Mouse (Mus musculus): Measurements from ENCODE around the gene Gm13278.
A peak's percentile ranks its signal among the peaks of the same experiment; 100 is the strongest.
"Not testable (repeated sequence)": the region's sequence is repeated elsewhere in the genome, so short reads cannot be mapped to it uniquely, and the experiment has no call there.

The Gm13278 gene

GRCm38 (mm10) chr4:88793936-88794675 is 2.8 kb downstream of the Gm13278 start, which contains the start of gene Gm13275:
Gene Gm13275 (plus strand): TSS chr4:88794487.
- DNase-seq (ENCODE audit: low spot score in 2 of 2) = peak; percentile 88 to 90

GRCm38 (mm10) chr4:88797097-88797496 is 5.7 kb downstream of the Gm13278 start, which contains the start of gene Gm13279:
Gene Gm13279 (plus strand): TSS chr4:88797397.
- not testable (repeated sequence) for DNase-seq (ENCODE audit: low spot score in 2 of 2)

GRCm38 (mm10) chr4:88799365-88799764 is 8.0 kb downstream of the Gm13278 start, which contains the start of gene Gm13285:
Gene Gm13285 (plus strand): TSS chr4:88799665.
- not testable (repeated sequence) for DNase-seq (ENCODE audit: low spot score in 2 of 2)

- not testable (repeated sequence) for DNase-seq (ENCODE audit: low spot score in 2 of 2)
Observed at GRCm38 (mm10) chr4:88802954-88803353, 11.6 kb downstream of the Gm13278 start, which contains the start of gene Gm13287. Gene Gm13287 (plus strand): TSS chr4:88803254.

- DNase-seq (ENCODE audit: low spot score in 2 of 2) = not testable (repeated sequence)
Observed at GRCm38 (mm10) chr4:88805231-88805630, 13.9 kb downstream of the Gm13278 start, which contains the start of gene Gm13288. Gene Gm13288 (plus strand): TSS chr4:88805531.

GRCm38 (mm10) chr4:88805761-88806160 is 14.4 kb downstream of the Gm13278 start:
- DNase-seq (ENCODE audit: low spot score in 2 of 2) = peak; percentile 34 to 35

GRCm38 (mm10) chr4:88815928-88816327 is 24.6 kb downstream of the Gm13278 start, which contains the start of gene Ifna7:
Gene Ifna7 (plus strand): TSS chr4:88816228.
- DNase-seq (ENCODE audit: low spot score in 2 of 2) = no peak

GRCm38 (mm10) chr4:88819659-88820058 is 28.3 kb downstream of the Gm13278 start, which contains the start of gene Ifna11:
Gene Ifna11 (plus strand): TSS chr4:88819959.
- DNase-seq (ENCODE audit: low spot score in 2 of 2) = no peak

GRCm38 (mm10) chr4:88822995-88823394 is 31.6 kb downstream of the Gm13278 start:
- no peak for DNase-seq (ENCODE audit: low spot score in 2 of 2)

GRCm38 (mm10) chr4:88827116-88827515 is 35.8 kb downstream of the Gm13278 start, which contains the start of gene Ifna6:
Gene Ifna6 (plus strand): TSS chr4:88827416.
- DNase-seq (ENCODE audit: low spot score in 2 of 2) = not testable (repeated sequence)

- no peak for DNase-seq (ENCODE audit: low spot score in 2 of 2)
Observed at GRCm38 (mm10) chr4:88830523-88830922, 39.2 kb downstream of the Gm13278 start.

- not testable (repeated sequence) for DNase-seq (ENCODE audit: low spot score in 2 of 2)
Observed at GRCm38 (mm10) chr4:88835225-88835624, 43.9 kb downstream of the Gm13278 start, which contains the start of gene Ifna5. Gene Ifna5 (plus strand): TSS chr4:88835525.

- no peak for DNase-seq (ENCODE audit: low spot score in 2 of 2)
Observed at GRCm38 (mm10) chr4:88838828-88839227, 47.5 kb downstream of the Gm13278 start.

GRCm38 (mm10) chr4:88840058-88840457 is 48.7 kb downstream of the Gm13278 start:
- DNase-seq (ENCODE audit: low spot score in 2 of 2) = no peak

- DNase-seq (ENCODE audit: low spot score in 2 of 2) = no peak
Observed at GRCm38 (mm10) chr4:88841438-88841911, 50.1 kb downstream of the Gm13278 start, which contains the start of gene Ifna4. Gene Ifna4 (plus strand): TSS chr4:88841861.

Measured in heart, adult 9 months (tissue).